Mouse (Mus musculus): ENCODE results near the gene Efna4. TPM values are rescaled to one million over a fixed set of nuclear protein-coding genes. Genes with fewer than 3 reads are reported as not detected.

The Efna4 gene
- 8.6 and 9.8 TPM in 2 replicates for polyA plus RNA-seq (2015; fragmentation: Nextera tagmentation; extraction: Ambion mirVana)

- H3K27me3 ChIP-seq, result no peaks in the 10 kb centered on the region
- under 1% methylated on average over 38 of the region's 44 CpGs for WGBS
- peak within 1 kb of the TSS; percentile 87 for H3K9ac ChIP-seq
- peak within 1 kb of the TSS; percentile 83 for H3K27ac ChIP-seq
- peak; percentile 75 for ATAC-seq (ENCODE audit: low FRiP score)
- no peaks in the 10 kb centered on the region for H3K9me3 ChIP-seq
- H3K4me1 ChIP-seq (replicated peaks), result peaks cover 78% of the 10 kb centered on the region
- peaks cover 8% of the 10 kb centered on the region for H3K36me3 ChIP-seq
- peak within 1 kb of the TSS; percentile 65 for H3K4me3 ChIP-seq
- H3K4me2 ChIP-seq, result peak within 1 kb of the TSS; percentile 80
Observed at GRCm38 (mm10) chr3:89337721-89338578, at the start of gene Efna4. Gene Efna4, minus strand, starts transcription at chr3:89338028.

DNA sequence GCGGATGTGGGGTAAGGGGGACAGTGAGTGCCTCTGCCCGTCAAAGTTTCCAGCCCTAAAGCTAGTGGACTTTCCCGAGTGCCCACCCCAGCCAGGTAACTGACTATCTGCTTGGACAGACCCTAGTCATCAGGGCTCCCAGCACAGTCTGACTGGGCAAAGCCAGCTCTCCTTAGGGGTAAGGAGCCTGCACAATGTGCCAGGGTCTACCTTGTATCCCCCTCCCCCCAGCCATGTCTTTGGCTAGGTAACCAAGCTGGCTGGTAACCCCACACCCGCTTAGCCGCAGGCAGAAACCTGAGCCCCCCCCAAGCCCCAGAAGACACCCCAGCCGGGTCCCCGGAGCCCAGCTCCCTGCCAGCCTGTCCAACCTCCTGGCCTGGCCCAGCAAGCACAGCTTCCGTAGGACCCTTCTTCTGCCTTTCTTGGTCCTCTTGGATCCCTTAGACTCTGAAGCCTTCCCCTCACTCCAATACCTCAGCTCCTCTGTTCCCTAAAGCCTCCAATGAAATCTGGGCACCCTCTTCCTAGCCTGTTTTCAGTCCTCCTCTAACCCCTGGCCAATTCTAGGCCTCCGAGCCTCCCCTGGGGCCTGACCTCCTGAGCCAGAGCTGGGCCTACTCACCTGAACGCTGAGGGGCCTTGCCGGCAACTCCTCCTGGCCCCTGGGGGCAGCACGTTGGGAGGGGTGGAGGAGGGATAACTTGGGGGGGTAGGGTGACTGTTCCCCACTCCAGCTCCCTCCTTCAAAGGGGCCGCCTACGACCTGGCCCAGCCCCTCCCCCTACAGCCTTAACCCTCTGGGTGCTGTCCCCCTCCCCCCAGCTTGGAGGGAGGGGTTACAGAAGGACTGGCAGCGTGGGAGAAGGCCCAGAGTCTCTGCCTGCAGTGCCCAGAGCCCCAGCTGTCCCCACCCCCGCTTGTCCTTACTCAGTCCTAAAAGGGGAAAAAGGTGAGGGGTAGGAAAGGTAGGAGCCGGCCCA, 48.9 kb upstream of the Efna4 start:
- Histone ChIP-seq H3K27me3 (peaks cover 16% of the 10 kb centered on the region), H3K36me3 (no peaks in the 10 kb centered on the region), H3K4me3 (no peak overlapping the region), H3K4me2 (no peak overlapping the region), H3K9me3 (no peaks in the 10 kb centered on the region), H3K9ac (0 out of 2 replicates have a peak overlapping the region, but pooled peaks have one; percentile 13), H3K27ac (no peak overlapping the region), H3K4me1 (replicated peaks) (peaks cover 33% of the 10 kb centered on the region)
- WGBS, result 53% methylated on average over 17 of the region's 17 CpGs
- no peak for ATAC-seq (ENCODE audit: low FRiP score)

DNA sequence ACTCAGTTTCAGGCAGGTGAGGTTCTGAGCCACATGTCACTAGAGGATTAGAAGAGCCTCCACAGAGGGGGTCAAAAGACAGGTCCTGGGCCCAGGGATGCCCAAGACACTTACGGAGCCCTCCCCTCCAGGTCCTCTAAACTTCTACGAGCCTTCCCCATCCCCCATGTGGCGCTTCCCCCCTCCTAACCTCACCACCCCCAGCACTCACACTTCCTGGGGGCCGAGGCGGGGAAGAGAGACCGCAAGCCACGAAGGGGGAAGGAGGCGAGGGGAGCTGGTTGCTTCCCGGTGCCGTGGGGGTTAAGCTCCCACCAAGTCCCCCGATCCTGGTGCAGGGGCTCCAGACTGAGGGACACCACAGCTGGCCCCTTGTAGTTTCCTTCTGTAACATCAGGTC, 47.6 kb upstream of the Efna4 start:
- Histone ChIP-seq H3K4me2 (no peak overlapping the region), H3K36me3 (no peaks in the 10 kb centered on the region), H3K27ac (no peak overlapping the region), H3K27me3 (peaks cover 13% of the 10 kb centered on the region; the same call in 1 of the 2 replicates), H3K4me1 (replicated peaks) (peaks cover 21% of the 10 kb centered on the region), H3K4me3 (no peak overlapping the region), H3K9ac (no peak overlapping the region), H3K9me3 (no peaks in the 10 kb centered on the region)
- 60% methylated on average over 11 of the region's 11 CpGs for WGBS
- ATAC-seq (ENCODE audit: low FRiP score), result no peak

DNA sequence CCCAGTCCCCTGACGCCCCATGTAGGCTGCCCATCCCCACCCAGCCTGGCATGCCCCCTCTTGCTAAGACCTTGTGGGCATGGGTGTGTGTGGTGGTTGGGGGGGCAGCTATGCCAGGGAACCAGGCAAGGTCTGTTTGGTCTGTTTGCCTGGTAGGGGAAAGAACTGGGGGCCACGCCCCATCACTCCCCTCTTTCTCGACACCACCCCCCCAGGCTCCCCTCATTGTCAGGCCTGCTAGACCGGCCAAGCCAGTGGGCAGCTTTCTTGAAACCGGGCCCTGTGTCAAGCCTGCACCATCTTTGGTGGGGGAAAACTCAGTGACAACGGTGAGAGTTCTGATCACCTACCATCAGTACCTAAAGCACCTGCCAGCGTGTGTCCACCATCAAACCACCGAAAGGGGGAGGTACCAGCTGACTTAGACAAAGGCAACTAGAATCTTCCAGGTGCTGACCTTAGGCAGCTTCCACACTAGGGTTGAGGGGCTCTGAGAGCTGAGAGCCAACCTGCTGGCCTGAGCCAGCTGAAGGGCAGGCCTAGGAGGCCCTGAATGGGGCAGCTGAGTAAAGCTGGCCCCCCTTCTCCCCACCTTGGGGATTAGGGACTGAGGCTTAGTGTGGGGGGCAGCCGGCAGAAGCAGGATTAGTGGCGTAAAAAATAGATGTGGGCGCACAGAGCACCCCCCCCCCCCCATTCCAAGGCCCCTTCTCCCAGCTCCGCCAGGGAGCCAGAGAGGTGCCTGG, 46.7 kb upstream of the Efna4 start:
- ATAC-seq (ENCODE audit: low FRiP score), result no peak
- Histone ChIP-seq H3K36me3 (no peaks in the 10 kb centered on the region), H3K9ac (no peak overlapping the region), H3K4me1 (replicated peaks) (peaks cover 18% of the 10 kb centered on the region), H3K4me3 (no peak overlapping the region), H3K27me3 (0 out of 2 replicates have a peak, but pooled peaks cover 13% of the 10 kb centered on the region), H3K27ac (no peak overlapping the region), H3K9me3 (no peaks in the 10 kb centered on the region), H3K4me2 (no peak overlapping the region)
- WGBS, result 73% methylated on average over 12 of the region's 12 CpGs

DNA sequence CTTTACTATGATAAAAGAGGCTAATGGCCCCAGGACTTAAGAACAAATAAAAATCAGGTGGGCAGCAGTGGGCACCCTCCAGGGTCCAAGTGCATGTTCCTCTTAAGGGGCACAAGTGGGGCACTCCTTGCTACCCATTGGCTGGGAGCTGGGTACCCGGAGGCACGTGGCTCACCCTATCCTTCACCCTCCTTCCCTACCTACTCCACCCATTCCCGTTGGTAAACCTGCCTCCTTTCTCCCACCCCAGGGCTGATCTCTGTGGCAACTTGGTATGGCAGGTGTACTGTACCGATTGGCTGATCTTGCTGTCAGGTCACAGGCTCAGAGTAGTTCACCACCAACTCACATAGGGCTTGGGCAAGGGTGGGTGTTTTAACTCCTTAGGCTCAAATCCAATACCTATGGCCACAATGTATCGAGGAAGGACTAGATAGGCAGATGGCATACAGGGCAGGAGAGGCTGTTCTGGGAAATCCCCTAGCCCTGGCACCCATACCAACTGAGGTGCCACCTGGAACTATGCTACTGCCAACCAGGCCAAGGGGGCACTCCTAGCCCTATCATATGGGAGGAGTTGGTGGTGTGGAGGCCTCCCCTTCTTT, 45.9 kb upstream of the Efna4 start:
- H3K36me3 ChIP-seq, result no peaks in the 10 kb centered on the region
- H3K4me1 ChIP-seq (replicated peaks), result peaks cover 26% of the 10 kb centered on the region
- 0 out of 2 replicates have a peak, but pooled peaks cover 13% of the 10 kb centered on the region for H3K27me3 ChIP-seq
- H3K4me2 ChIP-seq, result no peak overlapping the region
- 90% methylated on average over 5 of the region's 5 CpGs for WGBS
- no peak overlapping the region for H3K9ac ChIP-seq
- no peak for ATAC-seq (ENCODE audit: low FRiP score)
- no peaks in the 10 kb centered on the region for H3K9me3 ChIP-seq
- no peak overlapping the region for H3K27ac ChIP-seq
- no peak overlapping the region for H3K4me3 ChIP-seq

- Histone ChIP-seq H3K9me3 (no peaks in the 10 kb centered on the region), H3K4me3 (no peak overlapping the region), H3K4me1 (replicated peaks) (peaks cover 28% of the 10 kb centered on the region), H3K27me3 (0 out of 2 replicates have a peak, but pooled peaks cover 13% of the 10 kb centered on the region), H3K36me3 (no peaks in the 10 kb centered on the region), H3K27ac (no peak overlapping the region), H3K9ac (no peak overlapping the region), H3K4me2 (no peak overlapping the region)
- WGBS, result 85% methylated on average over 5 of the region's 5 CpGs
- ATAC-seq (ENCODE audit: low FRiP score), result no peak
Observed at GRCm38 (mm10) chr3:89382950-89383349, 45.1 kb upstream of the Efna4 start.

- H3K4me2 ChIP-seq, result no peak overlapping the region
- peaks cover 29% of the 10 kb centered on the region for H3K4me1 ChIP-seq (replicated peaks)
- H3K4me3 ChIP-seq, result no peak overlapping the region
- no peaks in the 10 kb centered on the region for H3K36me3 ChIP-seq
- ATAC-seq (ENCODE audit: low FRiP score), result no peak
- no peak overlapping the region for H3K27ac ChIP-seq
- H3K27me3 ChIP-seq, result 0 out of 2 replicates have a peak, but pooled peaks cover 8% of the 10 kb centered on the region
- no peaks in the 10 kb centered on the region for H3K9me3 ChIP-seq
- WGBS, result 86% methylated on average over 9 of the region's 9 CpGs
- H3K9ac ChIP-seq, result no peak overlapping the region
Observed at GRCm38 (mm10) chr3:89382033-89382882, 44.4 kb upstream of the Efna4 start.

DNA sequence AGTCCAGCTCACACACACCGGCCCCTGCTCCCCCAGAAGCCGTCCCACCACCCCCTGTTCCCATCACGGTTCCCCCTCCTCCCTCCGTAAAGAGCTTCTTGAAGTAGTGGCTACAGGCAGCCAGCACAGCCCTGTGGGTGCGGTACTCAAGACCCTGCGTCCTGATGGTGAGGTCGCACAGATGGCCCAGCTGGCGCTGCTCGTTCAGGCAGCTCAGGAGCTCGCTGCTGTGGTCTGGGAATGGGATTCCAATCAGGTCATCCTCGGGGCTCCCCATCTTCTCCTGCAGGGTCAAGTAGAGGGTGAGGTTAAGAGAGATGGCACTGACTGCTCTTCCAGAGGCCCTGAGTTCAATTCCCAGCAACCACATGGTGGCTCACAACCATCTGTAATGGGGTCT, 43.4 kb upstream of the Efna4 start:
- no peak for ATAC-seq (ENCODE audit: low FRiP score)
- Histone ChIP-seq H3K4me2 (no peak overlapping the region), H3K9ac (no peak overlapping the region), H3K36me3 (no peaks in the 10 kb centered on the region), H3K27me3 (0 out of 2 replicates have a peak, but pooled peaks cover 6% of the 10 kb centered on the region), H3K27ac (no peak overlapping the region), H3K9me3 (no peaks in the 10 kb centered on the region), H3K4me1 (replicated peaks) (peaks cover 22% of the 10 kb centered on the region), H3K4me3 (no peak overlapping the region)
- 85% methylated on average over 11 of the region's 11 CpGs for WGBS

GRCm38 (mm10) chr3:89380711-89381110, 42.9 kb upstream of the Efna4 start:
- H3K9ac ChIP-seq, result no peak overlapping the region
- 0 out of 2 replicates have a peak, but pooled peaks cover under 1% of the 10 kb centered on the region for H3K27me3 ChIP-seq
- no peaks in the 10 kb centered on the region for H3K9me3 ChIP-seq
- no peaks in the 10 kb centered on the region for H3K36me3 ChIP-seq
- no peak for ATAC-seq (ENCODE audit: low FRiP score)
- peaks cover 22% of the 10 kb centered on the region for H3K4me1 ChIP-seq (replicated peaks)
- no peak overlapping the region for H3K27ac ChIP-seq
- no peak overlapping the region for H3K4me2 ChIP-seq
- WGBS, result 92% methylated on average over 18 of the region's 18 CpGs
- H3K4me3 ChIP-seq, result no peak overlapping the region

- WGBS, result 95% methylated on average over 14 of the region's 14 CpGs
- Histone ChIP-seq H3K36me3 (no peaks in the 10 kb centered on the region), H3K4me1 (replicated peaks) (peaks cover 22% of the 10 kb centered on the region), H3K9ac (no peak overlapping the region), H3K27me3 (no peaks in the 10 kb centered on the region), H3K9me3 (no peaks in the 10 kb centered on the region), H3K27ac (no peak overlapping the region), H3K4me3 (no peak overlapping the region), H3K4me2 (no peak overlapping the region)
- ATAC-seq (ENCODE audit: low FRiP score), result no peak
Observed at GRCm38 (mm10) chr3:89380291-89380690, 42.5 kb upstream of the Efna4 start.
